Mouse (Mus musculus): Measurements from ENCODE around the gene Parpbp. TPM values are rescaled to one million over a fixed set of nuclear protein-coding genes. Genes with fewer than 3 reads are reported as not detected.

Gene Parpbp
- polyA plus RNA-seq, 1 experiment from 2014 or later: 4.2 TPM

DNA sequence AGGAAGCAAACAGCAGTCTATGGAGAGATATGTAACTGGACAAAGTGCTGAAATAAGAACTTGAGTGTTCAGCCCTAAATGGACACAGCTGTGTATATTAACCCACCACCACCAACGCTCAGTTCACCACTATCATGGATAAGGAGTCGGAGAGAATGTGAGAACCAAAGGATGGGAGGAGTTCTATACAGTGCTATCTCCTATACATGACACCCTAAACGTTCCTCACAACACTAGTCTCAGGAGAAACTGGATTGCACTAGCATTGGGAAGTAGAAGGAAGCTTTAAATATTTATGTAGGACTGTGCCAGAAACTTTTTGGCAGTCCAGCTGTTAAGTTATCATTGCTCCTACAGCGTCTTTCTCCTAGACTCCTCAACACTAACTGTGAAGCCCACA is 102.4 kb downstream of the Parpbp start:
- H3K4me1 ChIP-seq (ENCODE audit: insufficient read depth): no peaks in the 10 kb centered on the region

More for the DNA sequence above, 102.4 kb downstream of the Parpbp start:
- Histone ChIP-seq H3K4me3 (ENCODE audit: low read depth, low read length) (no peak overlapping the region), H3K27me3 (ENCODE audit: insufficient read depth, low read length) (no peaks in the 10 kb centered on the region), H3K27ac (ENCODE audit: low read depth) (no peak overlapping the region), H3K9me3 (ENCODE audit: low read length) (no peaks in the 10 kb centered on the region), H3K4me2 (ENCODE audit: low read depth, low read length) (no peak overlapping the region), H3K9ac (replicated peaks) (no peak overlapping the region), H3K36me3 (replicated peaks; ENCODE audit: insufficient read depth, low read length) (no peaks in the 10 kb centered on the region)
- TF ChIP-seq CTCF (IDR thresholded peaks at IDR 0.05; ENCODE audit: low read depth) (no peak), EP300 (IDR thresholded peaks at IDR 0.05; ENCODE audit: low read depth) (no peak)
- 66% methylated on average over 4 of the region's 4 CpGs for WGBS (ENCODE audit: insufficient replicate concordance)
- DNase-seq (no peak), ATAC-seq (no peak)

Other genes starting within 250 kb of the Parpbp start
- 0.31 TPM in 1 of 2 replicates, not detected in the other for gene Pmch, start 55.9 kb downstream of the Parpbp start, polyA plus RNA-seq (2015; fragmentation: Nextera tagmentation; extraction: Ambion mirVana)
- 21.9 and 25.1 TPM in 2 replicates for gene Nup37, start 51 bp upstream of the Parpbp start, polyA plus RNA-seq (2015; fragmentation: Nextera tagmentation; extraction: Ambion mirVana)
- gene Washc3, start 54.2 kb upstream of the Parpbp start, polyA plus RNA-seq (2015; fragmentation: Nextera tagmentation; extraction: Ambion mirVana): 40.1 and 42.1 TPM in 2 replicates
- gene Dram1, start 232.1 kb upstream of the Parpbp start, polyA plus RNA-seq (2015; fragmentation: Nextera tagmentation; extraction: Ambion mirVana): 2.9 and 3.1 TPM in 2 replicates
- gene Gnptab, start 232.2 kb upstream of the Parpbp start, polyA plus RNA-seq (2015; fragmentation: Nextera tagmentation; extraction: Ambion mirVana): 1.5 and 1.8 TPM in 2 replicates